ENCODE assay signal across 8 mouse cellular contexts in the genomic region with DNA sequence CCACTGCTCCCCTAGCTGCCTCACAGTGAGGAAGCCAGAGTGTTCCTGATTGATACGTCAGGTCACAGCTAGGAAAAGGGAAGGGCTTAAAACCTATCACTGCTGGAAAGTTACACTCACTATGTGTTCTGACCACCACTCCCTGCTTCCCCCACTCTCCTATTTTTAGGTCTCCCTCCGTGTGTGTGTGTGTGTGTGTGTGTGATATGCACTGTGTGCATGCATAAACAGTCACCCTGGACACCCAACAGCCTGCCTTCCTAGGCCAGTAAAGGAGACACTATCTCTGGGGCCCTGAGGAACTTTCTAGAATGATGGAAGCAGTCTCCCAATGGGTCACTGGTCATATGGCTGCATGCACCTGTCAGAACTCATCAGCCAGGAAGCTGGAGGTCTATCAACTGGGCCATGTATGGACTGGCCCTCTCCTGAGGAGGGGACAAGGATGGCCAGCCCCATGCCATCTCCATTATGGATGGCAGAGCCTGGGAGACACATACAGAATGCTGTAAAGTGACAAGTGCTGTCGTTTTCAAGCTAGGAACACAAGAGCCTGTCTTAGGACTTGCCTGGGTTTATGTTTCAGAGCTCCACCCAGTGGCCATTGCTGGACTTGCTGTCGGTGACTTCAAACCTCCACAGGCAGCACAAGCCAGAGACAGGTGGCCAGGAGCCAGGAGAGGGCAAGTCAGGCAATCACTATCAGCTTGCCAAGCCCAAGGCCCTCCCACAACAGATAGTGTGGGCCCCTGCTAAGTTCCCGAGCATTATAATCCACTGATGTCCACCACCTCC. TPM values are rescaled to one million over a fixed set of nuclear protein-coding genes. Genes with fewer than 3 reads are reported as not detected.
DNase-seq lines count a peak whose midpoint lies in the region; ATAC-seq lines count a peak whose summit lies in the region.

No protein-coding gene starts in this region.

- H3K27ac ChIP-seq in hindbrain, embryonic 15.5 days (replicated peaks), result no peak overlapping the region

- DNase-seq in Muller cell, postnatal 12 days (ENCODE audit: inconsistent ontology term), result peak; percentile 89
- peak; percentile 97 for DNase-seq in cerebellum, adult 9-10 months
- DNase-seq in frontal cortex, postnatal 25 days (ENCODE audit: low spot score in 2 of 2), result peak; percentile 91 to 94
- peak; percentile 88 for DNase-seq in layer of hippocampus, postnatal 36 days
- peak; percentile 95 for DNase-seq in lung, postnatal 25 days (ENCODE audit: low spot score)
- peak; percentile 91 for DNase-seq in retina, embryonic 14.5 days (ENCODE audit: low spot score)
- peak; percentile 86 to 90 for DNase-seq in thymus, postnatal 36 days

- 41% methylated on average over 5 of the region's 5 CpGs for WGBS in hindbrain, embryonic 15.5 days

- H3K9me3 ChIP-seq in hindbrain, embryonic 15.5 days, result no peaks in the 10 kb centered on the region

- H3K4me2 ChIP-seq in hindbrain, embryonic 15.5 days, result no peak overlapping the region

- H3K4me3 ChIP-seq in hindbrain, embryonic 15.5 days, result no peak overlapping the region

- no peak overlapping the region for H3K9ac ChIP-seq in hindbrain, embryonic 15.5 days

- no peaks in the 10 kb centered on the region for H3K36me3 ChIP-seq in hindbrain, embryonic 15.5 days

- H3K27me3 ChIP-seq in hindbrain, embryonic 15.5 days, result no peaks in the 10 kb centered on the region

- H3K4me1 ChIP-seq in hindbrain, embryonic 15.5 days (replicated peaks), result 0 out of 2 replicates have a peak, but pooled peaks cover 3% of the 10 kb centered on the region

- ATAC-seq in hindbrain, embryonic 15.5 days (ENCODE audit: low FRiP score, low read depth), result peak; percentile 74

RNA-seq across cellular contexts. Expression of gene C130050O18Rik, which starts 6.9 kb away (rescaled TPM):
- polyA plus RNA-seq in hindbrain, embryonic 15.5 days (2015; fragmentation: Nextera tagmentation; extraction: Ambion mirVana), result 0.22 and 0.43 TPM in 2 replicates
- under 1 TPM in 1 of 2 experiments, not detected in 1; 0.20 TPM for total RNA-seq in layer of hippocampus, postnatal 36 days (2021)

RNA-seq across cellular contexts. Expression of gene Gpr146, which starts 20.7 kb away (rescaled TPM):
- 2.6 and 2.9 TPM in 2 replicates for polyA plus RNA-seq in hindbrain, embryonic 15.5 days (2015; fragmentation: Nextera tagmentation; extraction: Ambion mirVana)
- total RNA-seq in layer of hippocampus, postnatal 36 days (2021), result 10 to 100 TPM; 11.0 to 13.1 TPM

RNA-seq across cellular contexts. Expression of gene Gper1, which starts 24.8 kb away (rescaled TPM):
- 7.6 and 8.6 TPM in 2 replicates for polyA plus RNA-seq in hindbrain, embryonic 15.5 days (2015; fragmentation: Nextera tagmentation; extraction: Ambion mirVana)
- total RNA-seq in layer of hippocampus, postnatal 36 days (2021), result 1 to 10 TPM; 2.5 to 2.7 TPM

RNA-seq across cellular contexts. Expression of gene Cyp2w1, which starts 45.7 kb away (rescaled TPM):
- not detected in 2 replicates for polyA plus RNA-seq in hindbrain, embryonic 15.5 days (2015; fragmentation: Nextera tagmentation; extraction: Ambion mirVana)
- not detected for total RNA-seq in layer of hippocampus, postnatal 36 days (2021)

RNA-seq across cellular contexts. Expression of gene Cox19, which starts 46.9 kb away (rescaled TPM):
- 91.9 and 98.8 TPM in 2 replicates for polyA plus RNA-seq in hindbrain, embryonic 15.5 days (2015; fragmentation: Nextera tagmentation; extraction: Ambion mirVana)
- total RNA-seq in layer of hippocampus, postnatal 36 days (2021), result 10 to 100 TPM; 68.6 to 76.3 TPM
